Mouse (Mus musculus): Measurements from ENCODE around the gene Gm49322.

GRCm38 (mm10) chr10:80574896-80575295, 30.9 kb upstream of the Gm49322 start:
- TF ChIP-seq CTCF (IDR thresholded peaks at IDR 0.05; ENCODE audit: extremely low read depth, insufficient read length, insufficient replicate concordance, low read depth, low read length), result no peak
- no peak for TF ChIP-seq POLR2A (IDR thresholded peaks at IDR 0.05; ENCODE audit: low read depth, low read length)

All from small intestine, adult 2 months (tissue).